Mouse (Mus musculus) ovary, adult 10 weeks (tissue): ENCODE results near the gene BC048507. TPM values are rescaled to one million over a fixed set of nuclear protein-coding genes. Genes with fewer than 3 reads are reported as not detected.

ENCODE experiments used
- polyA plus RNA-seq: library from polyadenylated mRNA; stranded (reverse); fragments of 350-450 nt; fragmentation: Illumina TruSeq; extraction: RNeasy Lipid Tissue Mini Kit (QIAGEN cat#74804); gene quantifications from one replicate; pipeline ENCODE4 v1.2.3, GENCODE M21; 2014

BC048507 gene
- not detected for polyA plus RNA-seq

GRCm38 (mm10) chr13:67863026-67863425 lies at the start of gene BC048507:
Gene BC048507 (plus strand): TSS chr13:67863326.

GRCm38 (mm10) chr13:67813710-67814660 lies 49.1 kb upstream of the BC048507 start, which contains the start of gene Zfp273:
Gene Zfp273 (plus strand): TSS chr13:67813740.

GRCm38 (mm10) chr13:67830911-67831336 lies 32.2 kb upstream of the BC048507 start, which contains the start of gene Gm10037:
Gene Gm10037 (plus strand): TSS chr13:67831106.

Other genes starting within 250 kb of the BC048507 start
- 9.3 TPM for gene Gm49345, start 225.6 kb upstream of the BC048507 start, polyA plus RNA-seq
- gene Zfp729a, start 225.5 kb upstream of the BC048507 start, polyA plus RNA-seq, result 57.0 TPM
- gene Zfp738, start 176.3 kb upstream of the BC048507 start, polyA plus RNA-seq, result 33.6 TPM
- gene Zfp65, start 134.2 kb upstream of the BC048507 start, polyA plus RNA-seq, result 87.1 TPM
- 36.7 TPM for gene Zfp85, start 108.1 kb upstream of the BC048507 start, polyA plus RNA-seq
- 13.6 TPM for gene Zfp493, start 83.6 kb upstream of the BC048507 start, polyA plus RNA-seq
- 42.4 TPM for gene Zfp273, start 49.6 kb upstream of the BC048507 start, polyA plus RNA-seq
- gene Gm10037, start 32.2 kb upstream of the BC048507 start, polyA plus RNA-seq, result not detected